Mouse (Mus musculus): ENCODE results near the gene Gm20883. TPM values are rescaled to one million over a fixed set of nuclear protein-coding genes. Genes with fewer than 3 reads are reported as not detected.
"Not testable (repeated sequence)": the region's sequence is repeated elsewhere in the genome, so short reads cannot be mapped to it uniquely, and the experiment has no call there.

Gene Gm20883
- polyA plus RNA-seq (2015; fragmentation: Nextera tagmentation; extraction: Ambion mirVana) = not detected in 2 replicates

DNA sequence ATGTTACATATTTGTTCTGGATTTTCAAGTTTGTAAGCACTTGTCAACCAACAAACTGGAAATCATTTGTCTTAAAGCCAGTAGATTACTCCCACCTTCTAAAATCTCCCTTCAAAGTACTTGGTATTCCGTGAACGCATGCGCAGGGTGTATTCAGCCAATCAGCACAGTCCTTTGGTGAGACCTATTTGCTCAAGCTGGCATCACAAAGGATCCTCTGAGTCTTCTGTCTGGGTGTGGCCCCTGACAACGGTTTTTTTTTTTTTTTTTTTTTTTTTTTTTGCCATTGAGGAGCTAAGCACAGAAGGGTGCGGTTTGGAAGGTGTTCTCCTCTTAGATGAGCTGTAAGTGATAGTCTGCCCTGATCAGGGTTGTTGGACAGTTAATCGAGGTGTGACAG lies at the start of gene Gm20883:
TSS of gene Gm20883 (plus strand) at position 301 of the 400 bp plus-strand sequence.
- not testable (repeated sequence) for H3K4me1 ChIP-seq; H3K27ac ChIP-seq; H3K4me3 ChIP-seq; H3K27me3 ChIP-seq; H3K9ac ChIP-seq; H3K36me3 ChIP-seq; H3K4me2 ChIP-seq; H3K9me3 ChIP-seq; ATAC-seq (ENCODE audit: insufficient number of reproducible peaks, low FRiP score, low TSS enrichment, low read depth)
- no CpG with 5 or more reads among the region's 6 CpGs for WGBS

Measured in limb, embryonic 15.5 days (tissue).